8 mouse cellular contexts compared by ENCODE assay signal in the genomic region with DNA sequence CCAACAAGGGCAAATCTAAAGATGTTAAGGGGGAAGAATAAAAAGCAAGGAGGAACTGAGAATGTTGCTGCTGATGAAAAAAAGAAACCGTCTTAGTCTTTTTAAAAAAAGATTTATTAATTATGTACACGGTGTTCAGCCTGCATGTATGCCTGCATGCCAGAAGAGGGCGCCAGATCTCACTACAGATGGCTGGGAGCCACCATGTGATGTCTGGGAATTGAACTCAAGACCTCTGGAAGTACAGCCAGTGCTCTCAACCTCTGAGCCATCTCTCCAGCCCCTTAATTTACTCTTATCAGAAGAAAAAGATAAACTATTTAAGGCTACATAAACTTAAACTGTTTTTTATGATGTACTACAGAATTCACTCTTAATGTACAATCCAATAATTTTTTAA. TPM values are rescaled to one million over a fixed set of nuclear protein-coding genes. Genes with fewer than 3 reads are reported as not detected.
DNase-seq lines count a peak whose midpoint lies in the region; ATAC-seq and TF ChIP-seq lines count a peak whose summit lies in the region.

No protein-coding gene starts in this region.

- DNase-seq in frontal cortex, postnatal 36 days (ENCODE audit: low spot score in 2 of 2): peak; percentile 31 to 33
- no peak for DNase-seq in frontal cortex, postnatal 25 days (ENCODE audit: low spot score in 2 of 2)
- DNase-seq in 3134 (ENCODE audit: extremely low read depth, insufficient read length, low spot score): peak; percentile 27
- DNase-seq in adipocyte (ENCODE audit: low spot score): peak; percentile 53
- DNase-seq in naive thymus-derived CD4-positive, alpha-beta T cell, adult 2 months (ENCODE audit: low read depth): peak; percentile 86
- DNase-seq in thymus, adult 2 months: peak; percentile 68

- no peak for TF ChIP-seq POLR2A in cortical plate, adult 2 months (IDR thresholded peaks at IDR 0.05; ENCODE audit: extremely low read depth, insufficient read depth, low read length)
- no peak for TF ChIP-seq POLR2A in thymus, adult 2 months (IDR thresholded peaks at IDR 0.05; ENCODE audit: control insufficient read depth, extremely low read depth, insufficient read depth, low read length, poor library complexity)

- peak; percentile 68 for TF ChIP-seq CTCF in cortical plate, adult 2 months (IDR thresholded peaks at IDR 0.05; ENCODE audit: extremely low read depth, insufficient read depth, low read length)
- TF ChIP-seq CTCF in thymus, adult 2 months (IDR thresholded peaks at IDR 0.05; ENCODE audit: borderline replicate concordance, control insufficient read depth, extremely low read depth, insufficient read depth, low read length, poor library complexity): no peak

- H3K27me3 ChIP-seq in thymus, adult 2 months (ENCODE audit: control insufficient read depth, insufficient read depth, low read length): no peaks in the 10 kb centered on the region

- H3K4me3 ChIP-seq in cortical plate, adult 2 months (ENCODE audit: insufficient read depth, low read length): no peak overlapping the region
- H3K4me3 ChIP-seq in thymus, adult 2 months (ENCODE audit: control insufficient read depth, insufficient read depth, low read length): no peak overlapping the region

- H3K4me1 ChIP-seq in cortical plate, adult 2 months (ENCODE audit: control insufficient read depth, insufficient read depth, low read length): no peaks in the 10 kb centered on the region; the same call in 1 of the 2 replicates
- H3K4me1 ChIP-seq in thymus, adult 2 months (replicated peaks; ENCODE audit: control insufficient read depth, insufficient read depth, low read length): no peaks in the 10 kb centered on the region

- H3K36me3 ChIP-seq in thymus, adult 2 months (ENCODE audit: control insufficient read depth, insufficient read depth, low read length): peaks cover 62% of the 10 kb centered on the region

- WGBS in thymus, adult 2 months: 15% methylated on average over 3 of the region's 3 CpGs

- H3K27ac ChIP-seq in cortical plate, adult 2 months (ENCODE audit: insufficient read depth, low read length): no peak overlapping the region
- no peak overlapping the region for H3K27ac ChIP-seq in thymus, adult 2 months (ENCODE audit: control insufficient read depth, insufficient read depth, low read length)

- ATAC-seq in inflammation-experienced regulatory T-cells, adult 6 months: peak; percentile 74

RNA-seq across cellular contexts. Expression of a gene that starts 16.7 kb away (rescaled TPM):
- 60.4 and 61.3 TPM in 2 replicates for polyA plus RNA-seq in cortical plate, adult 2 months (2012; rRNA removed)
- 100 to 1,000 TPM; 103 to 132 (median 120) TPM for polyA plus RNA-seq in inflammation-experienced regulatory T-cells, adult 6 months (2017; shearing (Covaris generic))
- 171 and 218 TPM in 2 replicates for polyA plus RNA-seq in thymus, adult 2 months (2012; rRNA removed)

Comparison
In these comparisons a context has a peak if more than half of its experiments do, and no peak if none do; other contexts are left out.
1. DNase-seq: peak in frontal cortex, postnatal 36 days (2 of 2), 3134 (single experiment), adipocyte (single experiment), naive thymus-derived CD4-positive, alpha-beta T cell, adult 2 months (single experiment) and thymus, adult 2 months (single experiment); none in frontal cortex, postnatal 25 days (0 of 2).